Mouse (Mus musculus): ENCODE results near the gene Apoo. TPM values are rescaled to one million over a fixed set of nuclear protein-coding genes. Genes with fewer than 3 reads are reported as not detected.
A peak's percentile ranks its signal among the peaks of the same experiment; 100 is the strongest.
"Not testable (repeated sequence)": the region's sequence is repeated elsewhere in the genome, so short reads cannot be mapped to it uniquely, and the experiment has no call there.

Apoo gene
- polyA plus RNA-seq, 1 experiment from 2014 or later, result 105 TPM

- no peak for DNase-seq (ENCODE audit: low spot score)
- ATAC-seq (replicated peaks; ENCODE audit: low FRiP score), result no peak
- WGBS, result 89% methylated on average over 2 of the region's 2 CpGs
- no peak overlapping the region for H3K27ac ChIP-seq (ENCODE audit: low read depth, low read length)
- no peaks in the 10 kb centered on the region for H3K9me3 ChIP-seq (ENCODE audit: control insufficient read depth, low read length)
- H3K9ac ChIP-seq (ENCODE audit: low read length), result no peak overlapping the region
- H3K4me3 ChIP-seq (ENCODE audit: low read depth, low read length), result no peak overlapping the region
- H3K27me3 ChIP-seq (ENCODE audit: control insufficient read depth, insufficient read depth, low read length), result peaks cover 6% of the 10 kb centered on the region; the same call in 1 of the 2 replicates
- H3K4me1 ChIP-seq (replicated peaks; ENCODE audit: control insufficient read depth, insufficient read depth, low read length), result no peaks in the 10 kb centered on the region
- H3K36me3 ChIP-seq (ENCODE audit: control insufficient read depth, insufficient read depth, low read length), result no peaks in the 10 kb centered on the region
- H3K4me2 ChIP-seq (ENCODE audit: low read depth, low read length, severe bottlenecking), result no peak overlapping the region
Measured at GRCm38 (mm10) chrX:94420210-94420609, 53.3 kb downstream of the Apoo start.

DNA sequence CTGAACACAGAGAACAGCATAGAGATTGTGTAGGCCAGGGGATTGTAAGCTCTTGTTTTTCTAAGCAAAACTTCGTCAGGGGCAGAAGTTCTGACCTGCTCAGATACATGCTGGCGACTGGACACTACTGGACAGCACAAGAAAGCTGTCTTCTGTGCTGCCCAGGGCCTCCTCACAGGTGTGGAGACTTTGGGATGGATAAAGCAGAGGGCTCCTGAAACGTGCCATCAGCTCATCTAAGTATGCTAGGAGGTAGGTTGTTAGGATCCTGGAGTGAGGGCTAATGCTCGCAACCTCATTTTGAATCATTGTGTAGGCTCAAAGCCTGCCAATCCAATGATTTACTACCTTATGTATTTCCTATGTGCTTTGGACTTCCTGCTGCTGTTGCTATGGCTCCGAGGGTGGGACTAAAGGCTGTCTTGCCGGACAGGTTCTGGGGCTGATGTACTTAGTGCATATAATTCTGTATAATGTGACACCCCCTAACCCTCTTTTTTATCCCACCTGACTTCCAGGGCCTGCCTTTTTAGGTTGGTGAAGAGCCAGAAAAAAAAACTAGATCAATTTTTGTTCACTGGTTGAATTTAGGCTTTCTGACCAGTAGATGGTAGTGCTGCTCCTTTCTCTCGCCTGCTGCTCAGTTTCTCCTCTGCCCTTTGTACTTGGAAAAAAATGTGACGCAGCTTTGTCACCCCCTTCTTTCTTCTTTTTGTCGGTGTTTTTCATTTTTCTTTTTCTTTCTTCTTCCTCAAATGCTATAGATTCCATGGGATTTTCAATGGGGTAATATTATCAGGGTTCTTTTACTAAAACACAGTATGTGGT, 64.8 kb downstream of the Apoo start:
- peaks cover 8% of the 10 kb centered on the region; the same call in 1 of the 2 replicates for H3K27me3 ChIP-seq (ENCODE audit: control insufficient read depth, insufficient read depth, low read length)
- WGBS, result 51% methylated on average over 9 of the region's 9 CpGs

GRCm38 (mm10) chrX:94445427-94445826, 78.5 kb downstream of the Apoo start:
- not testable (repeated sequence) for H3K36me3 ChIP-seq (ENCODE audit: control insufficient read depth, insufficient read depth, low read length); H3K4me3 ChIP-seq (ENCODE audit: low read depth, low read length); H3K4me1 ChIP-seq (replicated peaks; ENCODE audit: control insufficient read depth, insufficient read depth, low read length); H3K27me3 ChIP-seq (ENCODE audit: control insufficient read depth, insufficient read depth, low read length); ATAC-seq (replicated peaks; ENCODE audit: low FRiP score); H3K9ac ChIP-seq (ENCODE audit: low read length); H3K4me2 ChIP-seq (ENCODE audit: low read depth, low read length, severe bottlenecking); H3K27ac ChIP-seq (ENCODE audit: low read depth, low read length); DNase-seq (ENCODE audit: low spot score); H3K9me3 ChIP-seq (ENCODE audit: control insufficient read depth, low read length)
- WGBS, result no CpG with 5 or more reads among the region's 3 CpGs

More for the DNA sequence above, 64.8 kb downstream of the Apoo start:
- Histone ChIP-seq H3K36me3 (ENCODE audit: control insufficient read depth, insufficient read depth, low read length) (no peaks in the 10 kb centered on the region), H3K27ac (ENCODE audit: low read depth, low read length) (no peak overlapping the region), H3K4me2 (ENCODE audit: low read depth, low read length, severe bottlenecking) (no peak overlapping the region), H3K4me3 (ENCODE audit: low read depth, low read length) (no peak overlapping the region), H3K4me1 (replicated peaks; ENCODE audit: control insufficient read depth, insufficient read depth, low read length) (no peaks in the 10 kb centered on the region), H3K9ac (ENCODE audit: low read length) (no peak overlapping the region), H3K9me3 (ENCODE audit: control insufficient read depth, low read length) (no peaks in the 10 kb centered on the region)
- no peak for DNase-seq (ENCODE audit: low spot score)
- peak; percentile 65; the same call in 1 of the 2 replicates for ATAC-seq (replicated peaks; ENCODE audit: low FRiP score)

DNA sequence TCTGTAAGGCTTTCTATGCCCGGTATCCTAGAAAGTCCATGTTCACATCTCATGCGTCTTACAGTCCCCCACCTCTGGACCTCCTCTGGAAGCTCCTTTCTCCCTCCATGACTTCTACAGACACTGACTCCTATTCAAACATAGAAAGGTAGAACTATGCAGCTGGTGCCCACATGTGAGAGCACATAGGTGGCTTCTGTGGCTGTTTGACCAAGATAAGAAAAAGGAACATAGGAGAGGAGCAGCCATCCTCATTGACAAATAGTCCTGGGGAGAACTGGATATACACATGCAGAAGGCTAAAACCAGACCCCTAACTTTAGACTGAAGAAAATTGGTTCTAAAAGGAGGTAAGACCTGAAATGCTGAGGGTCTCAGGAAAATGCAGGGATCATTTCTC, 79.1 kb downstream of the Apoo start:
- not testable (repeated sequence) for H3K4me3 ChIP-seq (ENCODE audit: low read depth, low read length); ATAC-seq (replicated peaks; ENCODE audit: low FRiP score); H3K27me3 ChIP-seq (ENCODE audit: control insufficient read depth, insufficient read depth, low read length); H3K4me2 ChIP-seq (ENCODE audit: low read depth, low read length, severe bottlenecking); H3K9me3 ChIP-seq (ENCODE audit: control insufficient read depth, low read length); H3K27ac ChIP-seq (ENCODE audit: low read depth, low read length); H3K4me1 ChIP-seq (replicated peaks; ENCODE audit: control insufficient read depth, insufficient read depth, low read length); DNase-seq (ENCODE audit: low spot score); H3K9ac ChIP-seq (ENCODE audit: low read length); H3K36me3 ChIP-seq (ENCODE audit: control insufficient read depth, insufficient read depth, low read length)
- 94% methylated on average over 2 of the region's 2 CpGs for WGBS

GRCm38 (mm10) chrX:94450047-94450881, 83.3 kb downstream of the Apoo start:
- H3K27me3 ChIP-seq (ENCODE audit: control insufficient read depth, insufficient read depth, low read length); H3K4me2 ChIP-seq (ENCODE audit: low read depth, low read length, severe bottlenecking); H3K4me3 ChIP-seq (ENCODE audit: low read depth, low read length); DNase-seq (ENCODE audit: low spot score); H3K36me3 ChIP-seq (ENCODE audit: control insufficient read depth, insufficient read depth, low read length); H3K4me1 ChIP-seq (replicated peaks; ENCODE audit: control insufficient read depth, insufficient read depth, low read length); H3K9ac ChIP-seq (ENCODE audit: low read length); H3K9me3 ChIP-seq (ENCODE audit: control insufficient read depth, low read length); H3K27ac ChIP-seq (ENCODE audit: low read depth, low read length): not testable (repeated sequence)
- no CpG with 5 or more reads among the region's 7 CpGs for WGBS
- peak; percentile 82 for ATAC-seq (replicated peaks; ENCODE audit: low FRiP score)

DNA sequence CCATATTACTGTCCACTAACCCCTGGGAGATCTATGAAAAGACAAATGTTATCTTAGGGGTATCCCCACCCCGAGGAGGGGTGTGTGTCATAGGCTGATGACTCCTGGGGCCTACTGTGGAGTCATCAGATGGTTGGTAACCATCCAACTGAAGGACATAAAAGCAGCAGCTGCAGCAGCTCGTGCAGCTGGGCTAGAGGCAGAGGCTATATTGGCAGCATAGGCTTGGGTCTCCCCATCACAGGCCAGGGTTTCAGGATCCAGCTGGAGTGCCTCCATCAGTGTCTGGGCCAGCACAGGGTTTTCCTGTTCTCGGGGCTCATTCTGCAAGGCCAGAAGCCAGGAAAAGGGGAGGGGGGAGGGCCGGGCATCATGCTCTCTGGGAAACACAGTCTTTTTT, 92.4 kb downstream of the Apoo start:
- DNase-seq (ENCODE audit: low spot score) (no peak), ATAC-seq (replicated peaks; ENCODE audit: low FRiP score) (no peak)
- H3K4me1 ChIP-seq (replicated peaks; ENCODE audit: control insufficient read depth, insufficient read depth, low read length), result no peaks in the 10 kb centered on the region
- H3K27me3 ChIP-seq (ENCODE audit: control insufficient read depth, insufficient read depth, low read length), result peaks cover 9% of the 10 kb centered on the region
- H3K4me3 ChIP-seq (ENCODE audit: low read depth, low read length), result no peak overlapping the region
- no peak overlapping the region for H3K9ac ChIP-seq (ENCODE audit: low read length)
- no peaks in the 10 kb centered on the region for H3K36me3 ChIP-seq (ENCODE audit: control insufficient read depth, insufficient read depth, low read length)
- no peaks in the 10 kb centered on the region for H3K9me3 ChIP-seq (ENCODE audit: control insufficient read depth, low read length)
- H3K27ac ChIP-seq (ENCODE audit: low read depth, low read length), result no peak overlapping the region
- WGBS, result 86% methylated on average over 4 of the region's 4 CpGs
- H3K4me2 ChIP-seq (ENCODE audit: low read depth, low read length, severe bottlenecking), result no peak overlapping the region

- WGBS, result 73% methylated on average over 1 of the region's 3 CpGs
- DNase-seq (ENCODE audit: low spot score); H3K27ac ChIP-seq (ENCODE audit: low read depth, low read length); H3K4me2 ChIP-seq (ENCODE audit: low read depth, low read length, severe bottlenecking); H3K27me3 ChIP-seq (ENCODE audit: control insufficient read depth, insufficient read depth, low read length); H3K4me1 ChIP-seq (replicated peaks; ENCODE audit: control insufficient read depth, insufficient read depth, low read length); H3K4me3 ChIP-seq (ENCODE audit: low read depth, low read length); H3K9me3 ChIP-seq (ENCODE audit: control insufficient read depth, low read length); H3K36me3 ChIP-seq (ENCODE audit: control insufficient read depth, insufficient read depth, low read length); H3K9ac ChIP-seq (ENCODE audit: low read length): not testable (repeated sequence)
- peak; percentile 66; the same call in 1 of the 2 replicates for ATAC-seq (replicated peaks; ENCODE audit: low FRiP score)
Measured at GRCm38 (mm10) chrX:94461513-94461912, 94.6 kb downstream of the Apoo start.

GRCm38 (mm10) chrX:94462604-94463429, 95.9 kb downstream of the Apoo start:
- peak; percentile 86 for ATAC-seq (replicated peaks; ENCODE audit: low FRiP score)
- not testable (repeated sequence) for H3K4me2 ChIP-seq (ENCODE audit: low read depth, low read length, severe bottlenecking); H3K4me1 ChIP-seq (replicated peaks; ENCODE audit: control insufficient read depth, insufficient read depth, low read length); H3K27ac ChIP-seq (ENCODE audit: low read depth, low read length); H3K4me3 ChIP-seq (ENCODE audit: low read depth, low read length); H3K9ac ChIP-seq (ENCODE audit: low read length); H3K9me3 ChIP-seq (ENCODE audit: control insufficient read depth, low read length); H3K27me3 ChIP-seq (ENCODE audit: control insufficient read depth, insufficient read depth, low read length); H3K36me3 ChIP-seq (ENCODE audit: control insufficient read depth, insufficient read depth, low read length); DNase-seq (ENCODE audit: low spot score)
- no CpG with 5 or more reads among the region's 7 CpGs for WGBS

Measured in forebrain, embryonic 11.5 days (tissue).